Mouse (Mus musculus) natural killer cell, adult 2 months (primary cell): ENCODE results near the gene Spdye4c.
A peak's percentile ranks its signal among the peaks of the same experiment; 100 is the strongest.

Experiments
- DNase-seq, 2 experiments: peaks; one replicate each; pipeline ENCODE4 v3.0.0; 2022; ENCODE audit warnings: low spot score in 2 of 2

The Spdye4c gene

DNA sequence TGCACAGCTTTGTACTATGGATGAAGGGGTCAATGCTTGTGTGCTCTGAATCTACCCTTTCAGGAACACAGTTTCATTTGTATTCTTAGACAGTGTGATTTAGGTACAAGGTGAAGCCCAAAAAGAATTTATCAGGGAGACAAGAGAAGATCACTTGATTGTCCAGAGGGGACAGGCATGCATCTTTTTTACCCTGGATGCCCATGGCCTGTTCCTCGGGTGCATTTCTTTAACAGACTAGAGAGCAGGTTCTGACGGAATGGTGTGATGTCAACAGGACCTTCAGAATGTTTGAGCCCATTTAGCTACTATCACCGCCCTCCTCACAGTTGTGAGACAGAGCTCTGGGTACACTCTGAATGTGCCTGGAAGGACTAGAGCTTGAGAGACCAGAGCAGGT, at the start of gene Spdye4c:
Gene Spdye4c (plus strand): TSS at position 301 of the 400 bp plus-strand sequence.
- DNase-seq: no peak

DNA sequence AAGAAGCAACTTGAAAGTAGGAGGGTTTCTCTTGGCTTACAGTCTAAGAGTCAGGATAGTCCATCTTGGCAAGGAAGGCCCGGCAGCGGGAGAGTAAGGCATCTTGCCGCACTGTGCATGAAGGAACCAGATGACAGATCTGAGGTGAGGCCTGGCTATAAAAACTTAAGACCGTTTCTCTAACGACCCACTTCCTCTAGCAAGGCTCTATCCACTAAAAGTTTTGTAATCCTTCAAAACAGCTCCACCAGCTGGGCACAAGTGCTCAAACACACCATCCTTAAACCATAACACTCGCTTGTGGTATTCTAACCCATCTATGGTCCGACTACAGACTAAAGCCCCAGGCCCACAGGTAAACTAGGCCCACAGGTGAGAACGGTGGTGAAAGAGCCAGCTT, 47.5 kb upstream of the Spdye4c start:
- DNase-seq: no peak

DNA sequence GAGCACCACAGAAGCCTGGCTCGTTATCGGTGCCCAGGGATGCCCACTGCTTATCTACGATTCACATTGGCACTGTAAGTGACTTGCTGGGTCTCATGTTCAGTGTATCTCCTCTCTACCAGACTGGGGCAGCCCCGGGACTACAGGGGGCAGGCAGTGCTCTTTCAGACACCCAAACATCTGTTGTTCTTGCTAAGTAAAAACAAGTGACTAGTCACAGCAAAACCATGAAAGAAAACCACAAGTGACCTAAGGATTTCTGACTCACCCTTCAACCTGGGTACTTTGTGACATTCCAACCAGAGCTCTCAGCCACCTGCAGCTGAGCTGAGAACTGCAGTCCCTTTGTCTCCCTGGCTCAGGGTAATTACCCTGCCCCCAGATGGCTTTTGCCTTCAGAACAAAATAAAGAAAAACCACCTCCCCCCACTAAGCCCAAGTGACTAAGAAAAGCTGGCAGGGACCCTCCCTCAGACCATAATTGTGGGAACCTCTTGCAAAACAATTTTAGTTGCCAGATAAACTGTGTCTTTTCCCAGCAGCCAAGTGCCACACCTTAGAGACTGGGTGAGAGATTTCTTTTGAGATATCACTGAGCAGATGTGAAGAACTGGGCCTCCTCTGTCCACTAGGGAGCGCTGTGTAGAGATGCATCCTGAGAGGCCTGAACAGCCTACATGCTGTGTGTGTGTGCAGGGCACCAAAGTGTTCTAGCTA, 46.4 kb upstream of the Spdye4c start:
- peak; percentile 28 to 48 for DNase-seq

GRCm38 (mm10) chr2:128545447-128545846, 45.6 kb upstream of the Spdye4c start:
- no peak for DNase-seq

DNA sequence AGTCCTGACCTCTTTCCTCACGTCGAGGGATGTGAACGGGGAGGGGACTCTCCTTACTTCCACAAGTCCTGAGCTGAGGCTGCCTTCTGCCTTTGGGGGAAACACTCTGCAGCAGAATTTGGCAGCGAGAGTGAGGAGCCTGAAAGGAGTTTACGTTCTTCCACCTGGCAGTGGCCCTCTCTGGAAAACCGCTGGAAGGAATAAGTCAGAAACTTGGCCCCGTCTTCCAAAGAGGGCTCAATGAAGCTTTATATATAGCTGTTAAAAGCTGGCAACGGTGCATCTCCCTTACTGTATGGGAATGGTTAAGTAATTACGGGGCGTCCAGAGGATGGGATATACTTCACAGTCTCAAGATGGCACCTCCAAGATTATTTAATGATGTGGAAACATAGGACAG, 43.9 kb upstream of the Spdye4c start:
- DNase-seq: no peak

DNA sequence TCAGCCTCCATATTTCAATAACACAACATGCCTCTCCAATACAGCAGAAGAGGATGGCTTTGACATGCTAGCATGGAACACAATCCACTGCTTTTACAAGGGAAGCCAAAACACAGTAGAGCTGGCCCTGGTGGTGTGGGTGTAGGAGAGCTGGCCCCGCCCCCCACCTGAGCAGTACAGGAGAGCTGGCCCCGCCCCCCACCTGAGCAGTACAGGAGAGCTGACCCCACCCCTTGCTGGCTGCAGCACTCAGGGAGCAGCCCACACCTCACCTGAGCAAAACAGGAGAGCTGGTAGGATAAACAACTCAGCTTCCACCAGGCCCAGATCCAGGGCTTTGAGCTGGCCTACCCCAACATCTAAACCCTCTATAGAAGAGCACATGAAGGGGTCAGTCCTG, 42.7 kb upstream of the Spdye4c start:
- no peak for DNase-seq

DNA sequence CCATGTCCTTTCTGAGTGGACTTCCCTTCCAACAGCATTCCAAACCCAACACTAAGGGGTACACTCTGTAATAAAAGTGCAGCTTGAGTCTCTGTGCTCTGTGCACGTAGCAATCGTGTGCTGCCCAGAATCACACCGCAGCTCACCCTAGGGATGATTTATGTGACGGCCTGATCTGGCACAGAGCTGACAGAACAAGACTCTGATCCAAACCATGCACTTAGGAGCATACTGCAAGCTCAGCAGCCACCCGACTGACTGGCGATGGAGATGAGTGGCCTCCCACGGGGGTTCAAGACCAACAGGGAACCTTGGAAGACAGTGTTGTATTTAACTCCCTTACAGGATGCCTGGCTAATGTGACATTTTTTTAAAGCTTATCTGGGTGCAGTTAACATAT, 41.4 kb upstream of the Spdye4c start:
- DNase-seq: no peak

DNA sequence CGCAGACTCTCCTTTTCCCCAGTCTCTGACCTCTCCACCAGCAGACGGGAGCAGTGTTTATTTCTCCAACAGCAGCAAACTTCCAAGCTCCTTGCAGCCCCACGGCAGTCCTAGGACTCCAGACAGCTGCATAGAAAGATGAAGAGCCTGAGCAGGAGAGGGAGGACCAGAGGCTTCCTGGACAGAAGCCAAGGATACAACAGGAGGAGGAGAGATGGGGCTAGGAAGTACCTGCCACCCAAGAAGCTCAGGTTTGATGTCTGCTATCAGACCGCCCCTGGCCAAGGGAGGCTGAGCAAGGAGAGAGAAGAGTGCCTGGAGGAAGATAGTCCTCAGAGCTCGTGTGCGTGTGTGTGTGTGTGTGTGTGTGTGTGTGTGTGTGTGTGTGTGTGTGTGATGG, 41.0 kb upstream of the Spdye4c start:
- DNase-seq: no peak

- no peak for DNase-seq
These were observed 38.8 kb upstream of the Spdye4c start for GRCm38 (mm10) chr2:128552080-128552791.

DNA sequence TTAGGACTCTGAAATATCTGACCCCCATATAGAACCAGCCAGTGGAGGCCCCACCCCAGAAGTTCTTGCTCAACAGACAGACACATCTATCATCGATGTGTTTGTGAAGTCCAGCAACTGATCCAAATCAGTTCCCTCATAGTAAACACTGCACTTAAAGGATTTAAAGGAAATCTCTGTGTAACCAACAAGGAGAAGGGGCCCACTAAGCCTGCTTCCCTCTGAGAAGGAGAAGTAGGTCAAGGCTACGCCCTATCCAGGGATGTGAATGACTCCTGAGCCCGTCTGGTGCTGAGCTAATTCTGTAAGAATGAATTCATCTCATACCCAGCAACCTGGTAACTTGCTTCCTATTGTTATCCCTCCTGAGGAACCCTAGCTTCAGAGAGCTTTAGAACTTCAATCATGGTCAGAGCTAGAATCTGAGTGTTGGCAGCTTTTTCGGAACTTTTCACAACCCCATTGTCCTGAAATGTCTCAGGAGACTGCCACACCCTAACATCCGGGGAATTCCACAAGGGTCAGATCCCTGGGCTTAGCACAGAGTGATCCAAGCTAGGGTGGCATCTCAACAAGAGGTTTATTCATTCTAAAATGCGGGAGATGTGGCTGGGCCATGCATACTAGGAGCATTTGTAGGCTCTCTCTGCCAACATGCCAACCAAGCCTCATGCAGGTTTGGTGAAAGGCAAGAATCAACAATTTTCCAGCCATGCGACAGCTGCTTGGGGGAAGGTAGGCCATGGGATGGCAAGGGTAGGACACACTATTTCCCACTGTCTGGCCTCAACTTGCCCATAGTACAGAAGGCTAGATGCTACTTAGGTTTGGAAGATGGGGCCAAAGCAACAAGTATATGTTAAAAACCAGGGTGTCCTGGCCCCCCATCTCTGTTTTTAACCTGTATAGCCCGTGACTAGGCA, 38.0 kb upstream of the Spdye4c start:
- DNase-seq: no peak

DNA sequence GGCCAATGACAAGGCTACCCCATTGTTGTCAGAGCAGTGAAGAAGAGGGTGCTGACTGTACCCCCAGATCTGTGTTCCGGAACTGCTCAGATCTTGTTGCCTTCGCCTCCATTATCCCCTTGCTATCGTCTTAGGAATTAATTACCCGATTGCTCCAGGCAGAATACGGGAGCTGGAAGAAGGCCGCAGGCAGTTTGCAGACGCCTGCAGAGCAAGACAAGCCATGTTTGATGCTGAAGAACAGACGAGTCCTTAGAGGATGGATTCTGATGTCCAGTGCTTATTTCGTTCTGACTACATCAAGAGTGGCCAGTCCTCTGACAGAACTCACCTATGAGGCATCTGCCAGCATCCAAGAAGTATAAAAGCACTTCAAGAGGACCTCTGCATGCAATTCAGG, 35.9 kb upstream of the Spdye4c start:
- DNase-seq: no peak

GRCm38 (mm10) chr2:128564195-128564594, 26.8 kb upstream of the Spdye4c start:
- DNase-seq: no peak

DNA sequence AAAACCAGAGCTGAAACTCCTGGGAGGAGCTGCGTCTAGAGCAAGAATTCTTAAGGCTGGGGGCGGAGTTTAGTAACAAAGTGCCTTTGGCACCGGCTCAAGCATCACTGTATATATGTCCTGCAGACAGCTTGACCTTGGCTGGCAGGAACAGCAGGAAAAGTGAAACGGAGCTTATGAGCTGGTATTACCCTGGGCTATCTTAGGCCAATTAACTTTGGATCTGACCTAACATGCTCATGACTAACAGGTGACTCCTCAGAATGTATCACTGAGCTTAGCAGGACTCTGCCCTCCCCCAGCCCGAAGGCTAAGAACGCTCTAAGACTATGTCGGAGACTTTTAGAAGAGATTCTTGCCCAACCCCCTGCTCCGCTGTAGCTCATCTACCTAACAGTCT, 25.1 kb upstream of the Spdye4c start:
- no peak for DNase-seq

DNA sequence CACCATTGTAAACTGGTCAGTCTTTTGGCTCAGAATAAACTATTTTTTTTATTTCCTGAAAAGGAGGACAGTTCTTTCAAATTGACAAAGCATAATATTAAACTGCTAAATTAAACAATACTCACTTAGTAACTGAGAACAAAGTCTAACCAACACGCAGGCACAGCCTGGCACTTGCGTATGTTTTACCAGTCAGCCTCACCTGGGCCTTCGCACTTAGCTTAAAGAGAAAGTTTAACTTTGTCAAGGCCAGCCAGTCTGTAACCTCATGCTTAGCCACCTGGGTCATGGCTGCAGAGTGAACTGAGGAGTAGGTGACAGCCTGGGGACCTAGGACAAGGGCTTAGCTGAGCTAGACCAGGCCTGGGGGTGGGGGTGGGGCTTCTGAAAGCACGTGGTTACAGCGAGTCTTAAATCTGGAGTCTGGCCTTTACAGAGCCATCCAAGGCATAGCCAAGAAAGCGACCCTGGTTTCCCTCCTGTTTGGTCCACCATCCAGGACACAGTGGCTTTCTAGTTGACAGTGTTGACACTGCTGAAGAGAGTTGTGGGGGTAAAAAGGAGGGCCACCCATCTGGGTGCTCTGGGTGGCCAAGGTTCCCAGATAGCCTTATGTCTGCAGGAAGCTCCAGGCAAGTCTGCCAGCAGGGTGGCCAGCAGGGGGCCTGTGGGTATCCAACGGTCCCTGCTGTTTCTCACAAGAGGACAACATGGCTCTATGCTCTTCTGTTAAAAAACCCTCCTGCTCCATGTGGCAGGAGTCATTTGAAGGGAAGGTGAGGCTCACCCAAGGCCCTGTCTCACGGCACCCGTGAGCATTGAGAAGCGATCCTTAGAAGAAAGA, 24.5 kb upstream of the Spdye4c start:
- DNase-seq: no peak

DNA sequence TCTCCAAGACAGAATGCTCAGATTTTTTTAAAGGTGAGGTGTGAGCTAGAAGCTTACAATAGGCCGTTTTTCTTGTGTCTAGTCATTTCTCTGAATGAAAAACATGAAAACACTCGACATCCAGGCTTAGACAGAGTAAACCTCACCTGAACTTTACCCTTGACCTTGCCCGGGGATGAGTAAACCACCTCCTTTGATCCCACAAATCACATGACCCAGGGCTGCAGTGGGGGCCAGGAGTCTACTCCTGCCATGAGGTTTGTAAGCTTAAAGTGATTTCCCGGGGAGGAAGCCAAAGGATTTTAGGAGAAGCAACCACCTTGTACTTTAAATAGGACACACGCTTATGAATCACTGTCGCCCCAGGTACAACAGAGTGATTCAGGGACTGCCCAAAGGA, 23.0 kb upstream of the Spdye4c start:
- DNase-seq: no peak

DNA sequence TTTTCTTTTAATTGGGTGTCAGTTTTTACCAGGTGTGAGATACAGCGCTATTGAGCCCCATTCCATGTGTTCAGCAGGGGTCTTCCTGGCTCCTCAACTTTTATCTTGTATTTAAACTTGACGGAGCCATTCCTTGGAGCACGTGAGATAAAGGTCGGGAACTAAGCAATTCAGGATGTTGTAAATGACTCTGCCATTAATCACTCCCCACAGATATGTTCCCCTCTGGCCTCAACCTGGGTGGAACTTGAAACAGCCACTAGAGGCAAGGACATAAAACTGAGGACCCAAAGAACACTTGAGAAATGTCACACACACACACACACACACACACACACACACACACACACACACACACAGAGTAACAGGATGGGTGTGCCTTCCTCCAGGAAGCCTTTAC, 22.5 kb upstream of the Spdye4c start:
- no peak for DNase-seq

- DNase-seq: no peak
These were observed 20.0 kb upstream of the Spdye4c start for GRCm38 (mm10) chr2:128571001-128571400.

DNA sequence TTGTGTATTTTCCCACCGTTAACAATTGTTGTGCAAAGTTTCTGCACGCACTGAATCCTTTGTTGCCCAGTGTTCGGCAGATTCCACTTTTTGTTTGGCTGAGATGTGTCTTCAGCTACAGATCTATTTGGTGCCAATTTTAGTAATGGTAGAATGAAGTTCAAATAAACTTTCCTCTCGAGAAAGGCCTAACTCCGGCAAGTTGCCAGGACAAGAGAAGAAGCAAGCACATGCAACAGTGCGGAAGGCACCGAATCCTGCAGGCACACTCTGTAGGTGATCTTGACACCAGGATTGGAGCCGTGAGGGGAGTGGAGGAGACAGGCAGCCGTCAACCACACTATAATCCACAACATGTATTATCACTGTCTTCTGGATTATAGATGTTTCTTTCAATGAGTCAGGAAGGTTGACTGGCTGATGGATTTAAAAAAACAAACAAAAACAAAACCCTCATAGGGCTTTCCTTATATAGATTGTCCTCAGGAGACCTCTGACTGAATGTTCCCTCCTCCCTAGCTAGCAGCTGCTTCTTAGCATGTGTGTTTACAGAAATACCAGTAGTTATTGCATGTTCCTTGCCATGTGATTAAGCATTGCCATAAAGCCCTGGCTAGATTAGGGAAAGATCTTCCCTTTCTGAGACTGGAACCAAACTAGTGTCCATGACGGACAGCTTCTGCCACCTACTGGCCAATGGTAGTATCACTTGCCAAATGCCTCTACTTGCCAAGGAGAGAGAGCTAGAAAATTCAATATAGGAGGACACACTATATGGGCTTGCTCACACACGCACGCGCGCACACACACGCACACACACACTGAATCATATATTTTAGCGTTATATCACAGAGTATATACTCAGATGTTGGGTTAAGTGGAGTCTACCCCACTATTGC, 18.0 kb upstream of the Spdye4c start:
- peak; percentile 64 to 72 for DNase-seq

DNA sequence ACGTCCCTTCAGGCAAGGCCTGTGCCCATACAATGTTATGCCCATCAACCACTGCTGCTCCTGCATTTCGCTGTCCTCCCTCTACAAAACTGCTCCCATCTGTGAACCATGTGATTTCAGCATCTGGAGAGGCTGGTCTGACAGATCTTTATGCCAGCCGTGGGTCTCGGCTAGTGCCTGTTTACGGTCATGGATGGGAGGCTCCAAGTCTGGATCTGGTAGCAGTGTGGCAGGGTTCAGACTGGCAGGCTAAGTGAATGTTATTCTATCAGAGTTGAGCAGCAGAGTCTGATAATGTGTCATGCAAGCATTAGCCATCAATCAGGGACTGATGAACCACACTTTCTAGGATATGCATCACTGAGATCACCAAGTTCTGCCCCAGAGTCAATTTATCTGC, 8.1 kb upstream of the Spdye4c start:
- no peak for DNase-seq

DNA sequence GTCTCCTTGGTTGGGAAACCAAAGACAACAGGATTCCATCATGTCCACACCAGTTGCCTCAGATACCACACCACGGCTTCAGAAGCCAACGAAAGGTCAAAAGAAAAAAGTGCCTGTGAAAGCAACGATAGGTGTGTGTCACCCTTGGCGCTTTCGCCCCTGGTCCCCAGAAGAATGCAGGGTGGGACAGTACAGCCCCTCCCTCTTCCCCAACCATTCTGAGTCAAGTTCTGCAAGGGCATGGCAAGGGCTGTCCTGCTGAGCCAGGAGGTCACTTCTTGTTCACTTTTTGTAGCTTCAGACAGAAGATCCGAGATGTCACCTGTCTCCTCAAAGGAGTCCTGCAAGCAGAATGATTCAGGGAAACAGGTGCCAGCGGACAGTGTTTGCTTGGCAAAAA, 1.3 kb downstream of the Spdye4c start:
- no peak for DNase-seq

DNA sequence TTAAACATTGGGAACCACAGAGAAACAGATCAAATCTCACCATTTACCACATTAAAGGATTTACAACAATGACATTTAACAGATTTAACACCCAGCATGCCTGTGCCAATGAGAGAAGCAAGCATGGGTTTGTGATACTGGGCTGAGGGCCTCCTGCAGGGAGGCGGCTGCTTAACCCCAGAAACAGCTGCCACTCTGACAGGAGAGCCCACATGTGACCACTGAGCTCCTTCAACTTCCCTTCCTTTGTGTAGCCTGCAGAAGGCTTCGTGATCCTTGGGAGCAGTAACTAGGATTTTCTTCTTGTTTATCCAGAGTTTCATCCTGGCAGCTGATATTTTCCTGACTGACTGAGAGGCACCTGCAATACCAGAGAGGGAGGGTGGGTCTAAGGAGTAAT, 10.5 kb downstream of the Spdye4c start:
- no peak for DNase-seq
